Mouse (Mus musculus): Measurements from ENCODE around the gene Pi4ka. TPM values are rescaled to one million over a fixed set of nuclear protein-coding genes. Genes with fewer than 3 reads are reported as not detected.

Gene Pi4ka
- polyA plus RNA-seq, 1 experiment from 2014 or later: 59.7 TPM

- Histone ChIP-seq H3K4me1 (no peaks in the 10 kb centered on the region), H3K9me3 (no peaks in the 10 kb centered on the region), H3K9ac (no peak overlapping the region), H3K27me3 (no peaks in the 10 kb centered on the region), H3K4me3 (replicated peaks) (no peak overlapping the region), H3K27ac (no peak overlapping the region), H3K4me2 (no peak overlapping the region), H3K36me3 (replicated peaks) (peaks cover 82% of the 10 kb centered on the region)
- no peak for ATAC-seq (ENCODE audit: low FRiP score)
- WGBS: 91% methylated on average over 2 of the region's 2 CpGs
Observed at GRCm38 (mm10) chr16:17287103-17287502, 119.0 kb downstream of the Pi4ka start.

GRCm38 (mm10) chr16:17283151-17283550 lies 123.0 kb downstream of the Pi4ka start:
- Histone ChIP-seq H3K9ac (no peak overlapping the region), H3K27ac (no peak overlapping the region), H3K4me1 (peaks cover 1% of the 10 kb centered on the region; the same call in 1 of the 2 replicates), H3K36me3 (replicated peaks) (peaks cover 79% of the 10 kb centered on the region), H3K4me2 (no peak overlapping the region), H3K4me3 (replicated peaks) (no peak overlapping the region), H3K27me3 (peaks cover 20% of the 10 kb centered on the region), H3K9me3 (no peaks in the 10 kb centered on the region)
- 88% methylated on average over 6 of the region's 6 CpGs for WGBS
- no peak for ATAC-seq (ENCODE audit: low FRiP score)

- peaks cover 38% of the 10 kb centered on the region for H3K27me3 ChIP-seq
- no peak overlapping the region for H3K4me3 ChIP-seq (replicated peaks)
- WGBS: 91% methylated on average over 11 of the region's 11 CpGs
- peaks cover 61% of the 10 kb centered on the region for H3K36me3 ChIP-seq (replicated peaks)
- H3K4me1 ChIP-seq: peaks cover 20% of the 10 kb centered on the region
- no peak overlapping the region for H3K9ac ChIP-seq
- H3K9me3 ChIP-seq: no peaks in the 10 kb centered on the region
- no peak for ATAC-seq (ENCODE audit: low FRiP score)
- H3K27ac ChIP-seq: no peak overlapping the region
- no peak overlapping the region for H3K4me2 ChIP-seq
Observed at GRCm38 (mm10) chr16:17280471-17280870, 125.6 kb downstream of the Pi4ka start.

- Histone ChIP-seq H3K9me3 (no peaks in the 10 kb centered on the region), H3K27ac (no peak overlapping the region), H3K9ac (peak overlapping the region; percentile 40; the same call in 1 of the 2 replicates), H3K4me2 (peak overlapping the region; percentile 85), H3K4me1 (peaks cover 20% of the 10 kb centered on the region), H3K36me3 (replicated peaks) (peaks cover 32% of the 10 kb centered on the region), H3K27me3 (peaks cover 38% of the 10 kb centered on the region), H3K4me3 (replicated peaks) (peak overlapping the region; percentile 53)
- WGBS: 2% methylated on average over 61 of the region's 61 CpGs
- ATAC-seq (ENCODE audit: low FRiP score): no peak
Observed at GRCm38 (mm10) chr16:17277342-17278211, 128.5 kb downstream of the Pi4ka start.

DNA sequence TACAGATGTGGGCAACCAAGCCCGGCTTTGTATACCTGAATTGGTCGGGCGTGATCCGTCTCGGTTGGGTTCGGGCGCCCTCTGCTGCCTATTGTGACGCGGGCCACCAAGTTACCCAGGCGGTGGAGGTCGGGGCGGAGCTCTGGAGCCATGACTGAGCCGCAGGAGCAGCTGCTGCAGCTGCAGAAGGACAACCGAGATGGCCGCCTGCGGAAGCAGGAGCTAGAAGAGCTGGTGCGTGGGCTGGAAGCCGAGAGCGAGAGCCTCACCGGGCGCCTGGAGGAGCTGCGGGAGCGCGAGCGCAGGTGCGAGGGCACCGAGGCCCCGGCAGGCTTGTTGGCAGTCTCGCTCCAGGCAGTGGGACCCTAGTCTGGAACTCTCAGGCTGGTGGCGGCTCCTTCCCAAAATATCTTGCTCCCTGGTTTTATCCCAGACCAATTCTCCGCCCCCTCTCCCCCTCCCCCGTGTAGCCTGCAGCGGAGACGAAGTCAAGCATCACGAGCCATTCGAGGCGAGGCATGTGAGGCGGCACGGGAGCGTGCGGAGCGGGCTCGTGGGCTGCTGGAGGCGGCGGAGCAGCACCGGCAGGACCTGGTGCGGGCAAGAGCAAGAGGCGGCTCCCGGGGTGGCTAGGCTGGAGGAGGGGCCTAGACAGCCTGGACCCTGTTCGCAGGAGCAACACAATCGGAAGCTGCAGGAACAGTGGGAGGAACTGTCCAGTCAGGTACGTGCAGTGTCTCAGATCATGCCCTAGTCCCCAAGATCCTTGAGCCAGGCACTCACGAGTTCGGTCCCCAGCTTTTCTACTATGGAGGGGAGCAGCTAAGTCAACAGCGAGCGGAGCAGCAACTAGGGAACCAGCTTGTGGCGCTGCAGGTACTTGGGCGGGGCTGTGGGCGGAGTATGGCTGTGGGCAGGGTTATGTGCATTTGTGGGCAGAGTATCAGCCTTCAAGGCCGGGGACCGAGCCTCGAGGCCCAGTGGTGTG lies 129.7 kb downstream of the Pi4ka start:
- Histone ChIP-seq H3K27me3 (peaks cover 38% of the 10 kb centered on the region), H3K4me2 (peak overlapping the region; percentile 85), H3K4me1 (peaks cover 20% of the 10 kb centered on the region), H3K36me3 (replicated peaks) (peaks cover 21% of the 10 kb centered on the region), H3K4me3 (replicated peaks) (peak overlapping the region; percentile 53), H3K27ac (peak overlapping the region; percentile 72), H3K9ac (peak overlapping the region; percentile 67), H3K9me3 (no peaks in the 10 kb centered on the region)
- under 1% methylated on average over 61 of the region's 62 CpGs for WGBS
- peak; percentile 90 for ATAC-seq (ENCODE audit: low FRiP score)

GRCm38 (mm10) chr16:17275721-17276120 lies 130.4 kb downstream of the Pi4ka start, which contains the start of gene Tmem191c:
Gene Tmem191c (plus strand): TSS chr16:17276077.
- peak within 1 kb of the TSS; percentile 53 for H3K4me3 ChIP-seq (replicated peaks)
- WGBS: 58% methylated on average over 7 of the region's 7 CpGs
- no peak for ATAC-seq (ENCODE audit: low FRiP score)
- H3K4me2 ChIP-seq: peak within 1 kb of the TSS; percentile 85
- peaks cover 20% of the 10 kb centered on the region for H3K4me1 ChIP-seq
- H3K27ac ChIP-seq: peak within 1 kb of the TSS; percentile 72
- peaks cover 15% of the 10 kb centered on the region for H3K36me3 ChIP-seq (replicated peaks)
- peak within 1 kb of the TSS; percentile 67 for H3K9ac ChIP-seq
- no peaks in the 10 kb centered on the region for H3K9me3 ChIP-seq
- peaks cover 38% of the 10 kb centered on the region for H3K27me3 ChIP-seq

DNA sequence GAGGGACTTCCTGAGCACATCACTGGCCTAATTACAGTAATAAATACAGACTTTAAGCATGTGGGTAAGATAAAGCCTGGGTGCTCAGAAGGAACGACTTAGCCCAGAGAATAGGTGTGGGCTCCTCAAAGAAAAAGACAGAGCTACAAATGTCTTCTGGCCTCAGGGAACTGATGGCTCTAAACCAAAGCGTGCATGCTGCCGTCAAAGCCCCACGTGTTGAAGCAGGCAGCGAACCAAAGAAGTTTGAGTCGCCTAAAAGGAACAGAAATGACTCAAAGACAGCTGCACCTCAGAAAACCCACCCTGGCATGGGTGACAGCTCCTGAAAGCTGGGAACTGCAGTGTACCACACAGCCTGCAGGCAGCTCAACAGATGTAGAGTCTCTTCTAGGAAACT lies 134.3 kb downstream of the Pi4ka start:
- Histone ChIP-seq H3K27ac (no peak overlapping the region), H3K4me1 (peaks cover 6% of the 10 kb centered on the region), H3K4me2 (no peak overlapping the region), H3K9ac (no peak overlapping the region), H3K36me3 (replicated peaks) (no peaks in the 10 kb centered on the region), H3K9me3 (0 out of 2 replicates have a peak, but pooled peaks cover 4% of the 10 kb centered on the region), H3K27me3 (peaks cover 6% of the 10 kb centered on the region), H3K4me3 (replicated peaks) (no peak overlapping the region)
- WGBS: 85% methylated on average over 6 of the region's 6 CpGs
- no peak for ATAC-seq (ENCODE audit: low FRiP score)

DNA sequence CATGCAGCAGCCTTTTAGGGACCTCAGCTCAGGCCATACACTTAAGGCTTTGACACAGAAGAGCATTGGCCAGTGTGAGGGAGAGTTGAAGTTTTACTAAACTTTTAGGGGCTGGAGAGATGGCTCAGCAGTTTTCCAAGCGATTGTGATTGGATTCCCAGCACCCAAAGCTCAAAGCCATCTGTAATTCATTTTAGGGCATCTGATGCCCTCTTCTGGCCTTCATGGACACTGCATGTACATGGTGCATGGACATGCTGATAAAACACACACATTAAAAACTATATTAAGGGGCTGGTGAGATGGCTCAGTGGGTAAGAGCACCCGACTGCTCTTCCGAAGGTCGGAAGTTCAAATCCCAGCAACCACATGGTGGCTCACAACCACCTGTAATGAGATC lies 135.0 kb downstream of the Pi4ka start:
- Histone ChIP-seq H3K4me2 (no peak overlapping the region), H3K27me3 (no peaks in the 10 kb centered on the region), H3K9ac (no peak overlapping the region), H3K4me3 (replicated peaks) (no peak overlapping the region), H3K4me1 (no peaks in the 10 kb centered on the region), H3K36me3 (replicated peaks) (no peaks in the 10 kb centered on the region), H3K9me3 (0 out of 2 replicates have a peak, but pooled peaks cover 4% of the 10 kb centered on the region), H3K27ac (no peak overlapping the region)
- no peak for ATAC-seq (ENCODE audit: low FRiP score)
- 81% methylated on average over 4 of the region's 4 CpGs for WGBS

DNA sequence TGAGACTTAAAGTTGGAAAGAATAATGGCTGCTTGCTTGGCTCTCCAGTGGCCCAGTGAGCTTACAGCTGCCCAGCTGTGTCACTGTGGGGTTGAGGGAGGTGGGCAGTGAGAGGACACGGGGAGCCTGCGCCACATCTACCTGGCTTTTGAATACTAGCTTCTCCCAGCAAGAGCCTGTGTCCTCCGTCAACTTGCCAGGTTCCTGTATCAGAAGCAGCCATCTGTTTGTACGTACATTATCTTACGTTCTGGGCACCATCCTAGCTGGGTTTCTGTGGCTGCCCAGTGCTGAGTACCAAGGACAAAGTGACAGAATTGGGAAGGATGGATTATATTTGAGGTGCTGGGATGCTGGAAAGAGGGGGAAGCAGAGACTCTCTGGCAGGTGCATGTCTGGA lies 136.2 kb downstream of the Pi4ka start:
- H3K27ac ChIP-seq: no peak overlapping the region
- WGBS: 93% methylated on average over 5 of the region's 5 CpGs

GRCm38 (mm10) chr16:17267937-17268336 lies 138.2 kb downstream of the Pi4ka start:
- Histone ChIP-seq H3K9me3 (0 out of 2 replicates have a peak, but pooled peaks cover 4% of the 10 kb centered on the region), H3K27me3 (no peaks in the 10 kb centered on the region), H3K9ac (no peak overlapping the region), H3K27ac (no peak overlapping the region), H3K36me3 (replicated peaks) (no peaks in the 10 kb centered on the region), H3K4me3 (replicated peaks) (no peak overlapping the region), H3K4me1 (no peaks in the 10 kb centered on the region), H3K4me2 (no peak overlapping the region)
- ATAC-seq (ENCODE audit: low FRiP score): no peak
- 82% methylated on average over 5 of the region's 5 CpGs for WGBS

More for the DNA sequence above, 136.2 kb downstream of the Pi4ka start:
- Histone ChIP-seq H3K9me3 (0 out of 2 replicates have a peak, but pooled peaks cover 4% of the 10 kb centered on the region), H3K4me2 (no peak overlapping the region), H3K4me3 (replicated peaks) (no peak overlapping the region), H3K27me3 (no peaks in the 10 kb centered on the region), H3K4me1 (no peaks in the 10 kb centered on the region), H3K36me3 (replicated peaks) (no peaks in the 10 kb centered on the region), H3K9ac (no peak overlapping the region)
- ATAC-seq (ENCODE audit: low FRiP score): no peak

DNA sequence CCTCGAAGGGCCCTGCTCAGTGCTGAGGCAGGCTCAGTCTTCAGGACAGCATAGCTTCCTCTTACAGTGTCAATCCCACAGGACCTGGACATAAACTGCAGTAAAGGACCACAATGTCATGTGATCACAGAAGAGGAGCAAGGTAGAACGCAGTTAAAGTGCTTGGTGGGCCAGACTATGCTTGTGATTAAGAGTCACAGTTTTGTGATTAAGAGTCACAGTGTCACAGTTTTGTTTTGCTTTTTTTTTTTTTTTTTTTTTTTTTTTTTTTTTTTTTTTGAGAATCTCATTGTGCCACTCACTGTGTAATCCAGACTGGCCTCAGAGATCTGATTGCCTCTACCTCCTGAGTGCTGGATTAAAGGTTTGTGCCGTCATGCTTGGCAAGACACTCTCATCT lies 140.0 kb downstream of the Pi4ka start:
- H3K4me1 ChIP-seq: no peaks in the 10 kb centered on the region
- H3K36me3 ChIP-seq (replicated peaks): peaks cover 12% of the 10 kb centered on the region
- H3K4me3 ChIP-seq (replicated peaks): no peak overlapping the region
- 0 out of 2 replicates have a peak, but pooled peaks cover 4% of the 10 kb centered on the region for H3K9me3 ChIP-seq
- no peak overlapping the region for H3K4me2 ChIP-seq
- H3K9ac ChIP-seq: no peak overlapping the region
- 80% methylated on average over 3 of the region's 3 CpGs for WGBS
- no peak for ATAC-seq (ENCODE audit: low FRiP score)
- H3K27ac ChIP-seq: no peak overlapping the region
- H3K27me3 ChIP-seq: no peaks in the 10 kb centered on the region

- ATAC-seq (ENCODE audit: low FRiP score): no peak
- peaks cover 57% of the 10 kb centered on the region for H3K36me3 ChIP-seq (replicated peaks)
- H3K4me2 ChIP-seq: no peak overlapping the region
- H3K4me1 ChIP-seq: no peaks in the 10 kb centered on the region
- no peaks in the 10 kb centered on the region for H3K27me3 ChIP-seq
- no peak overlapping the region for H3K27ac ChIP-seq
- no peak overlapping the region for H3K9ac ChIP-seq
- no peaks in the 10 kb centered on the region for H3K9me3 ChIP-seq
- WGBS: 88% methylated on average over 1 of the region's 1 CpGs
- H3K4me3 ChIP-seq (replicated peaks): no peak overlapping the region
Observed at GRCm38 (mm10) chr16:17261341-17261740, 144.8 kb downstream of the Pi4ka start.
